Mouse (Mus musculus): Measurements from ENCODE around the gene Ank.

Gene Ank

GRCm38 (mm10) chr15:27574992-27575781, 108.7 kb downstream of the Ank start:
- DNase-seq (ENCODE audit: low spot score in 2 of 2), result no peak

- DNase-seq (ENCODE audit: low spot score in 2 of 2), result no peak
Observed at GRCm38 (mm10) chr15:27575932-27576331, 109.5 kb downstream of the Ank start.

GRCm38 (mm10) chr15:27576886-27577285, 110.4 kb downstream of the Ank start:
- no peak for DNase-seq (ENCODE audit: low spot score in 2 of 2)

- no peak for DNase-seq (ENCODE audit: low spot score in 2 of 2)
Observed at GRCm38 (mm10) chr15:27577915-27578780, 111.7 kb downstream of the Ank start.

GRCm38 (mm10) chr15:27578918-27579317, 112.4 kb downstream of the Ank start:
- no peak for DNase-seq (ENCODE audit: low spot score in 2 of 2)

- no peak for DNase-seq (ENCODE audit: low spot score in 2 of 2)
Observed at GRCm38 (mm10) chr15:27579853-27580252, 113.4 kb downstream of the Ank start.

- DNase-seq (ENCODE audit: low spot score in 2 of 2), result no peak
Observed at GRCm38 (mm10) chr15:27580771-27581170, 114.3 kb downstream of the Ank start.

- DNase-seq (ENCODE audit: low spot score in 2 of 2), result no peak
Observed at GRCm38 (mm10) chr15:27581640-27582039, 115.2 kb downstream of the Ank start.

GRCm38 (mm10) chr15:27582428-27582827, 116.0 kb downstream of the Ank start:
- DNase-seq (ENCODE audit: low spot score in 2 of 2), result no peak

- DNase-seq (ENCODE audit: low spot score in 2 of 2), result peak in 1 of 2 experiments; percentile 56
Observed at GRCm38 (mm10) chr15:27583042-27583441, 116.6 kb downstream of the Ank start.

- DNase-seq (ENCODE audit: low spot score in 2 of 2), result no peak
Observed at GRCm38 (mm10) chr15:27583620-27584019, 117.1 kb downstream of the Ank start.

- DNase-seq (ENCODE audit: low spot score in 2 of 2), result no peak
Observed at GRCm38 (mm10) chr15:27585466-27586092, 119.1 kb downstream of the Ank start.

GRCm38 (mm10) chr15:27586093-27586480, 119.6 kb downstream of the Ank start:
- DNase-seq (ENCODE audit: low spot score in 2 of 2), result no peak

GRCm38 (mm10) chr15:27588087-27588826, 121.8 kb downstream of the Ank start:
- no peak for DNase-seq (ENCODE audit: low spot score in 2 of 2)

- no peak for DNase-seq (ENCODE audit: low spot score in 2 of 2)
Observed at GRCm38 (mm10) chr15:27590812-27591211, 124.3 kb downstream of the Ank start.

- no peak for DNase-seq (ENCODE audit: low spot score in 2 of 2)
Observed at GRCm38 (mm10) chr15:27592620-27593320, 126.3 kb downstream of the Ank start.

- no peak for DNase-seq (ENCODE audit: low spot score in 2 of 2)
Observed at GRCm38 (mm10) chr15:27593717-27594116, 127.2 kb downstream of the Ank start.

GRCm38 (mm10) chr15:27594973-27595372, 128.5 kb downstream of the Ank start:
- DNase-seq (ENCODE audit: low spot score in 2 of 2), result no peak

- DNase-seq (ENCODE audit: low spot score in 2 of 2), result no peak
Observed at GRCm38 (mm10) chr15:27595560-27595959, 129.1 kb downstream of the Ank start.

GRCm38 (mm10) chr15:27596463-27597140, 130.1 kb downstream of the Ank start:
- DNase-seq (ENCODE audit: low spot score in 2 of 2), result no peak
